Mouse (Mus musculus): ENCODE data around the gene Trim15.

Gene Trim15

GRCm38 (mm10) chr17:36869955-36870810, 3.2 kb upstream of the Trim15 start:
- in situ Hi-C loops (cut with MboI; ENCODE audit: low sequenced_read_pairs), result no loop called here

- in situ Hi-C loops (cut with MboI; ENCODE audit: low sequenced_read_pairs), result no loop called here
Observed at GRCm38 (mm10) chr17:36869284-36869954, 2.4 kb upstream of the Trim15 start, which contains the start of gene Trim10. Gene Trim10 (plus strand): TSS chr17:36869574.

- in situ Hi-C loops (cut with MboI; ENCODE audit: low sequenced_read_pairs), result no loop called here
Observed at GRCm38 (mm10) chr17:36868836-36869235, 1.8 kb upstream of the Trim15 start.

GRCm38 (mm10) chr17:36861680-36862079, 5.3 kb downstream of the Trim15 start:
- in situ Hi-C loops (cut with MboI; ENCODE audit: low sequenced_read_pairs), result no loop called here

- in situ Hi-C loops (cut with MboI; ENCODE audit: low sequenced_read_pairs), result no loop called here
Observed at GRCm38 (mm10) chr17:36858181-36858580, 8.8 kb downstream of the Trim15 start.

- in situ Hi-C loops (cut with MboI; ENCODE audit: low sequenced_read_pairs), result no loop called here
Observed at GRCm38 (mm10) chr17:36856236-36856635, 10.8 kb downstream of the Trim15 start.

GRCm38 (mm10) chr17:36855484-36855883, 11.5 kb downstream of the Trim15 start:
- in situ Hi-C loops (cut with MboI; ENCODE audit: low sequenced_read_pairs), result no loop called here

- in situ Hi-C loops (cut with MboI; ENCODE audit: low sequenced_read_pairs), result no loop called here
Observed at GRCm38 (mm10) chr17:36851627-36852026, 15.4 kb downstream of the Trim15 start.

GRCm38 (mm10) chr17:36851200-36851599, 15.8 kb downstream of the Trim15 start:
- in situ Hi-C loops (cut with MboI; ENCODE audit: low sequenced_read_pairs), result no loop called here

GRCm38 (mm10) chr17:36849992-36850391, 17.0 kb downstream of the Trim15 start:
- in situ Hi-C loops (cut with MboI; ENCODE audit: low sequenced_read_pairs), result no loop called here

GRCm38 (mm10) chr17:36848911-36849310, 18.1 kb downstream of the Trim15 start:
- in situ Hi-C loops (cut with MboI; ENCODE audit: low sequenced_read_pairs), result no loop called here

GRCm38 (mm10) chr17:36844725-36845124, 22.3 kb downstream of the Trim15 start:
- in situ Hi-C loops (cut with MboI; ENCODE audit: low sequenced_read_pairs), result no loop called here

GRCm38 (mm10) chr17:36844286-36844719, 22.7 kb downstream of the Trim15 start:
- in situ Hi-C loops (cut with MboI; ENCODE audit: low sequenced_read_pairs), result no loop called here

GRCm38 (mm10) chr17:36843696-36844095, 23.3 kb downstream of the Trim15 start:
- in situ Hi-C loops (cut with MboI; ENCODE audit: low sequenced_read_pairs), result no loop called here

- in situ Hi-C loops (cut with MboI; ENCODE audit: low sequenced_read_pairs), result no loop called here
Observed at GRCm38 (mm10) chr17:36840961-36841445, 26.0 kb downstream of the Trim15 start.

GRCm38 (mm10) chr17:36839931-36840330, 27.1 kb downstream of the Trim15 start:
- in situ Hi-C loops (cut with MboI; ENCODE audit: low sequenced_read_pairs), result no loop called here

- in situ Hi-C loops (cut with MboI; ENCODE audit: low sequenced_read_pairs), result no loop called here
Observed at GRCm38 (mm10) chr17:36839001-36839400, 28.0 kb downstream of the Trim15 start.

GRCm38 (mm10) chr17:36836874-36837647, 29.9 kb downstream of the Trim15 start, which contains the start of gene Trim26:
Gene Trim26 (plus strand): TSS chr17:36837134.
- in situ Hi-C loops (cut with MboI; ENCODE audit: low sequenced_read_pairs), result no loop called here

- in situ Hi-C loops (cut with MboI; ENCODE audit: low sequenced_read_pairs), result no loop called here
Observed at GRCm38 (mm10) chr17:36836427-36836812, 30.6 kb downstream of the Trim15 start.

- in situ Hi-C loops (cut with MboI; ENCODE audit: low sequenced_read_pairs), result no loop called here
Observed at GRCm38 (mm10) chr17:36835591-36836426, 31.2 kb downstream of the Trim15 start.

Measured in CH12F3 (cell line).